Mouse (Mus musculus) heart, embryonic 14.5 days (tissue): ENCODE data around the gene Hcrtr1. TPM values are rescaled to one million over a fixed set of nuclear protein-coding genes. Genes with fewer than 3 reads are reported as not detected.

Experiments
- ATAC-seq: fragments of 200-750 bp; cut with Nextera tagmentation; 2 replicates; pipeline ENCODE4 v1.8.0; 2017; ENCODE audit warnings: low read depth, moderate TSS enrichment; ENCODE audit not compliant: insufficient number of reproducible peaks, insufficient read depth, low FRiP score
- H3K27ac ChIP-seq, 2 experiments: fragments of 200-500 bp in 1 of 2; fragments of 300-500 bp in 1 of 2; sonication (generic) in 1 of 2; replicated peaks in 1 of 2; 2 replicates each; pipeline ENCODE4 v1.5.1; 2012 to 2014; ENCODE audit warnings: low read depth in 2 of 2, low read length in 2 of 2, control low read depth in 1 of 2, mild to moderate bottlenecking in 1 of 2, mixed read lengths in 1 of 2; ENCODE audit not compliant: control insufficient read depth in 1 of 2, insufficient read depth in 1 of 2
- H3K27me3 ChIP-seq: fragments of 300-500 bp; sonication (generic); 2 replicates; pipeline ENCODE4 v1.6.1; 2014; ENCODE audit warnings: mild to moderate bottlenecking, low read length, control low read depth; ENCODE audit not compliant: control insufficient read depth, insufficient read depth
- H3K36me3 ChIP-seq: fragments of 300-500 bp; sonication (generic); 2 replicates; pipeline ENCODE4 v1.6.1; 2014; ENCODE audit warnings: mild to moderate bottlenecking, control low read depth, low read length, mixed read lengths; ENCODE audit not compliant: control insufficient read depth, insufficient read depth
- H3K4me1 ChIP-seq, 2 experiments: fragments of 200-500 bp in 1 of 2; fragments of 300-500 bp in 1 of 2; sonication (generic) in 1 of 2; 2 replicates each; pipeline ENCODE4 v1.6.1; 2012 to 2014; ENCODE audit warnings: low read length in 2 of 2, control low read depth in 1 of 2, mixed read lengths in 1 of 2; ENCODE audit not compliant: control insufficient read depth in 2 of 2, insufficient read depth in 2 of 2
- H3K4me2 ChIP-seq: fragments of 300-500 bp; sonication (generic); 2 replicates; pipeline ENCODE4 v1.6.1; 2014; ENCODE audit warnings: mild to moderate bottlenecking, low read length
- H3K4me3 ChIP-seq, 2 experiments: fragments of 200-500 bp in 1 of 2; fragments of 300-500 bp in 1 of 2; sonication (generic) in 1 of 2; 2 replicates each; pipeline ENCODE4 v1.5.1; 2012 to 2014; ENCODE audit warnings: low read length in 2 of 2, mild to moderate bottlenecking in 2 of 2, control low read depth in 1 of 2, low read depth in 1 of 2, moderate library complexity in 1 of 2; ENCODE audit not compliant: control insufficient read depth in 1 of 2, insufficient read depth in 1 of 2
- H3K9ac ChIP-seq: fragments of 300-500 bp; sonication (generic); 2 replicates; pipeline ENCODE4 v1.6.1; 2014; ENCODE audit warnings: mild to moderate bottlenecking, low read length
- H3K9me3 ChIP-seq: fragments of 300-500 bp; sonication (generic); 2 replicates; pipeline ENCODE4 v1.6.1; 2016; ENCODE audit warnings: low read length, control low read depth; ENCODE audit not compliant: control insufficient read depth
- WGBS: fragments of 180-500 bp; shearing (Covaris S2); extraction: QIAGEN DNeasy Blood & Tissue Kit; methylation state at CpG from one replicate; pipeline ENCODE4 v1.1.7; 2014; 5-methylcytosine and 5-hydroxymethylcytosine counted together
- polyA plus RNA-seq: library from polyadenylated mRNA; unstranded; fragments of >200 nt; fragmentation: Nextera tagmentation; extraction: Ambion mirVana; gene quantifications from 2 replicates; pipeline ENCODE4 v1.2.1, GENCODE M21; 2014

The Hcrtr1 gene
- polyA plus RNA-seq, 1 experiment from 2014 or later = 0.15 TPM

GRCm38 (mm10) chr4:130107444-130108131, 31.6 kb downstream of the Hcrtr1 start:
- Histone ChIP-seq H3K27ac (peak overlapping the region; percentile 40 to 60), H3K4me3 (peak overlapping the region; percentile 81 to 92), H3K4me2 (peak overlapping the region; percentile 76), H3K9me3 (0 out of 2 replicates have a peak, but pooled peaks cover 3% of the 10 kb centered on the region), H3K27me3 (no peaks in the 10 kb centered on the region), H3K4me1 (peaks cover under 1 to 12% of the 10 kb centered on the region in 2 experiments), H3K36me3 (no peaks in the 10 kb centered on the region), H3K9ac (peak overlapping the region; percentile 82)
- under 1% methylated on average over 39 of the region's 39 CpGs for WGBS
- peak; percentile 95 for ATAC-seq

- H3K4me2 ChIP-seq = peak overlapping the region; percentile 76
- no peaks in the 10 kb centered on the region for H3K36me3 ChIP-seq
- H3K9ac ChIP-seq = peak overlapping the region; percentile 49
- H3K27ac ChIP-seq = peak overlapping the region in 1 of 2 experiments; percentile 40; a peak in 2 of 4 replicates
- 0 out of 2 replicates have a peak, but pooled peaks cover 3% of the 10 kb centered on the region for H3K9me3 ChIP-seq
- 0 out of 2 replicates have a peak, but pooled peaks have one; percentile 3 for ATAC-seq
- H3K27me3 ChIP-seq = no peaks in the 10 kb centered on the region
- H3K4me1 ChIP-seq = peaks cover 4 to 16% of the 10 kb centered on the region in 2 experiments
- 12% methylated on average over 14 of the region's 14 CpGs for WGBS
- H3K4me3 ChIP-seq = peak overlapping the region; percentile 81 to 92
Measured at GRCm38 (mm10) chr4:130107065-130107443, 32.1 kb downstream of the Hcrtr1 start.

- peaks cover 5 to 18% of the 10 kb centered on the region in 2 experiments for H3K4me1 ChIP-seq
- 62% methylated on average over 4 of the region's 4 CpGs for WGBS
- no peaks in the 10 kb centered on the region for H3K36me3 ChIP-seq
- no peaks in the 10 kb centered on the region; the same call in 1 of the 2 replicates for H3K27me3 ChIP-seq
- H3K9me3 ChIP-seq = 0 out of 2 replicates have a peak, but pooled peaks cover 3% of the 10 kb centered on the region
- no peak overlapping the region for H3K4me2 ChIP-seq
- H3K27ac ChIP-seq = no peak overlapping the region
- ATAC-seq = no peak
- no peak overlapping the region for H3K9ac ChIP-seq
- H3K4me3 ChIP-seq = no peak overlapping the region
Measured at GRCm38 (mm10) chr4:130104584-130104983, 34.6 kb downstream of the Hcrtr1 start.

- H3K4me1 ChIP-seq = peaks cover 5 to 16% of the 10 kb centered on the region in 2 experiments
- 72% methylated on average over 12 of the region's 12 CpGs for WGBS
- no peak overlapping the region for H3K27ac ChIP-seq
- no peak for ATAC-seq
- no peak overlapping the region for H3K4me3 ChIP-seq
- H3K9ac ChIP-seq = no peak overlapping the region
- no peak overlapping the region for H3K4me2 ChIP-seq
- H3K9me3 ChIP-seq = 0 out of 2 replicates have a peak, but pooled peaks cover 3% of the 10 kb centered on the region
- H3K27me3 ChIP-seq = no peaks in the 10 kb centered on the region; the same call in 1 of the 2 replicates
- no peaks in the 10 kb centered on the region for H3K36me3 ChIP-seq
Measured at GRCm38 (mm10) chr4:130103632-130104031, 35.5 kb downstream of the Hcrtr1 start.

GRCm38 (mm10) chr4:130102111-130102651, 37.0 kb downstream of the Hcrtr1 start, which contains the start of gene Pef1:
Pef1 (plus strand) TSS chr4:130102558.
- Histone ChIP-seq H3K4me1 (peaks cover 5 to 9% of the 10 kb centered on the region in 2 experiments; a peak in 2 of 4 replicates), H3K27me3 (no peaks in the 10 kb centered on the region; the same call in 1 of the 2 replicates), H3K9me3 (0 out of 2 replicates have a peak, but pooled peaks cover 3% of the 10 kb centered on the region), H3K27ac (no peak within 1 kb of the TSS), H3K4me3 (no peak within 1 kb of the TSS), H3K36me3 (no peaks in the 10 kb centered on the region), H3K4me2 (no peak within 1 kb of the TSS), H3K9ac (no peak within 1 kb of the TSS)
- WGBS = 15% methylated on average over 6 of the region's 6 CpGs
- ATAC-seq = no peak

- Histone ChIP-seq H3K9ac (no peak overlapping the region; the same call in 1 of the 2 replicates), H3K27me3 (no peaks in the 10 kb centered on the region; the same call in 1 of the 2 replicates), H3K36me3 (no peaks in the 10 kb centered on the region), H3K4me2 (no peak overlapping the region), H3K9me3 (0 out of 2 replicates have a peak, but pooled peaks cover 3% of the 10 kb centered on the region), H3K4me3 (no peak overlapping the region), H3K27ac (no peak overlapping the region), H3K4me1 (peaks cover 5 to 6% of the 10 kb centered on the region in 2 experiments; a peak in 2 of 4 replicates)
- WGBS = 36% methylated on average over 8 of the region's 8 CpGs
- ATAC-seq = no peak
Measured at GRCm38 (mm10) chr4:130101183-130101582, 38.0 kb downstream of the Hcrtr1 start.

GRCm38 (mm10) chr4:130095137-130095536, 44.0 kb downstream of the Hcrtr1 start:
- Histone ChIP-seq H3K9ac (no peak overlapping the region), H3K27ac (no peak overlapping the region), H3K4me2 (no peak overlapping the region), H3K4me1 (no peaks in the 10 kb centered on the region), H3K4me3 (no peak overlapping the region), H3K27me3 (peaks cover 13% of the 10 kb centered on the region), H3K9me3 (no peaks in the 10 kb centered on the region), H3K36me3 (no peaks in the 10 kb centered on the region)
- no peak for ATAC-seq
- 47% methylated on average over 3 of the region's 3 CpGs for WGBS
